Mouse (Mus musculus) kidney, embryonic 16.5 days (tissue): ENCODE data around the gene Tshr. TPM values are rescaled to one million over a fixed set of nuclear protein-coding genes. Genes with fewer than 3 reads are reported as not detected.

Experiments
- ATAC-seq: fragments of 200-750 bp; cut with Nextera tagmentation; 2 replicates; pipeline ENCODE4 v1.8.0; 2017; ENCODE audit warnings: moderate TSS enrichment; ENCODE audit not compliant: low FRiP score, low TSS enrichment
- H3K27ac ChIP-seq: fragments of 300-500 bp; sonication (generic); 2 replicates; pipeline ENCODE4 v1.5.1; 2014; ENCODE audit warnings: low read length
- H3K27me3 ChIP-seq: fragments of 300-500 bp; sonication (generic); 2 replicates; pipeline ENCODE4 v1.6.1; 2014; ENCODE audit warnings: low read length, control low read depth, mixed read lengths; ENCODE audit not compliant: insufficient read depth
- H3K36me3 ChIP-seq: fragments of 300-500 bp; sonication (generic); 2 replicates; pipeline ENCODE4 v1.6.1; 2014; ENCODE audit warnings: low read length, control low read depth, mixed read lengths; ENCODE audit not compliant: insufficient read depth
- H3K4me1 ChIP-seq: fragments of 300-500 bp; sonication (generic); 2 replicates; pipeline ENCODE4 v1.6.1; 2014; ENCODE audit warnings: low read length, control low read depth, mixed read lengths; ENCODE audit not compliant: insufficient read depth
- H3K4me2 ChIP-seq: fragments of 300-500 bp; sonication (generic); replicated peaks from 2 replicates; pipeline ENCODE4 v1.6.1; 2014; ENCODE audit warnings: low read depth, low read length
- H3K4me3 ChIP-seq: fragments of 300-500 bp; sonication (generic); 2 replicates; pipeline ENCODE4 v1.5.1; 2014; ENCODE audit warnings: mild to moderate bottlenecking, low read length
- H3K9ac ChIP-seq: fragments of 300-500 bp; sonication (generic); replicated peaks from 2 replicates; pipeline ENCODE4 v1.6.1; 2014; ENCODE audit warnings: low read length
- H3K9me3 ChIP-seq: fragments of 300-500 bp; sonication (generic); 2 replicates; pipeline ENCODE4 v1.6.1; 2016; ENCODE audit warnings: low read length, control low read depth
- WGBS: fragments of 180-500 bp; shearing (Covaris S2); extraction: QIAGEN DNeasy Blood & Tissue Kit; methylation state at CpG from one replicate; pipeline ENCODE4 v1.1.7; 2014; 5-methylcytosine and 5-hydroxymethylcytosine counted together
- polyA plus RNA-seq: library from polyadenylated mRNA; unstranded; fragments of >200 nt; fragmentation: Nextera tagmentation; extraction: Ambion mirVana; gene quantifications from 2 replicates; pipeline ENCODE4 v1.2.1, GENCODE M21; 2015

The Tshr gene
- polyA plus RNA-seq, 1 experiment from 2014 or later = 0.81 TPM

DNA sequence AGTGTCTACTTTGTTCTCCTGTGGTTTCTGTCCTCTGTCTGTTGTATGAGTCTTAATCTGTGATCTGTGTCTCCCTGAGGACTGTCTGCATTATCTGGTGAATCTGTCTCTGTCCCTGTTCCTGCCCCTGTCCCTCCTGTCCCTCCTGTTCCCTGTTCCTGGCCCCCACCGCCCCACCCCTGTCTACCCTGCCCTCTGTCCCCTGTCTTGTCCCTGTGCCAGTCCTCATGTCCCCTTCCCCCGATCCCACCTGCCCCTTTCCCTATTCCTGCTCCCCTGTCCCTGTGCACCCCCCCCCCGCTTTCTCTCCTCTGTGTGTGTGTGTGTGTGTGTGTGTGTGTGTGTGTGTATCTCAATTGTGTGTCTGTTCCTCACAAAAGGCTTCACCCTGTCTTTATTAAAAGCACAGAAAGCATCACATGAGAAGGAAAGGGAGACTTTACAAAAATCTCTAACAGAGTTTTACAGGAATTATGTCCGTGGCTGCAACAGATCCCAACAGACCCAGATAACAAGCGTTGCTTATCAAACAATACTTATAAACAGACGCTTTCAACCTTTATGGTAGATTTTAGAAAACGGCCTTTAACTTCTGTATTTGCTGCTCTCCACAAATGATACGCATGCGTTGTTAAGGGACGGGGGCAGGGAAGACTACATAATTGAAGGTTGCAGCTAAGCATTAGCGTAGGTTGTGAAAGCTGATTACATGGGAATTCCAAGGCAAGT lies 111.3 kb downstream of the Tshr start:
- H3K27me3 ChIP-seq = no peaks in the 10 kb centered on the region
- H3K36me3 ChIP-seq = no peaks in the 10 kb centered on the region
- H3K4me1 ChIP-seq = no peaks in the 10 kb centered on the region
- 66% methylated on average over 10 of the region's 11 CpGs for WGBS
- no peak overlapping the region for H3K4me2 ChIP-seq
- H3K9ac ChIP-seq = no peak overlapping the region
- H3K27ac ChIP-seq = no peak overlapping the region
- ATAC-seq = no peak
- H3K4me3 ChIP-seq = no peak overlapping the region
- H3K9me3 ChIP-seq = no peaks in the 10 kb centered on the region

DNA sequence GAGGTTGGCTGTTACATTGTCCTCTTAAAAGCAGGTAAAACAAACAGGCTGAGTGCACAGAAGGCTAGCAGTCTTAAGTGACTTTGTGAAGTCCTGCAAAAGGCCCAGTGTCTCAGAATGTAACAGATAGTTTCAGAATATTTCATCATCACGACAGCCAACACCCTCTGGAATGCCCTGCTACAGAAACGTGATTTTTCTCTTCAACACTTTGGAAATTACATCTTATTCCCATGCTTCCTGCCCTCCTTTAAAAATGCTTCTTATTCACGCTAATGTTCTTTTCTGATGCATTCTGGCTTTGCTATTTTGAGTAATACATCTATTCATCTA lies 111.8 kb downstream of the Tshr start:
- Histone ChIP-seq H3K27me3 (no peaks in the 10 kb centered on the region), H3K4me3 (no peak overlapping the region), H3K4me2 (no peak overlapping the region), H3K9ac (no peak overlapping the region), H3K27ac (no peak overlapping the region), H3K36me3 (no peaks in the 10 kb centered on the region), H3K9me3 (no peaks in the 10 kb centered on the region), H3K4me1 (no peaks in the 10 kb centered on the region)
- 59% methylated on average over 3 of the region's 3 CpGs for WGBS
- ATAC-seq = no peak

- WGBS = 93% methylated on average over 2 of the region's 2 CpGs
- no peak overlapping the region for H3K4me3 ChIP-seq
- H3K27me3 ChIP-seq = no peaks in the 10 kb centered on the region
- no peak overlapping the region for H3K27ac ChIP-seq
- no peaks in the 10 kb centered on the region for H3K4me1 ChIP-seq
- ATAC-seq = no peak
- no peak overlapping the region for H3K9ac ChIP-seq
- H3K36me3 ChIP-seq = no peaks in the 10 kb centered on the region
- no peak overlapping the region for H3K4me2 ChIP-seq
- H3K9me3 ChIP-seq = no peaks in the 10 kb centered on the region
Observed at GRCm38 (mm10) chr12:91500475-91500874, 116.1 kb downstream of the Tshr start.

DNA sequence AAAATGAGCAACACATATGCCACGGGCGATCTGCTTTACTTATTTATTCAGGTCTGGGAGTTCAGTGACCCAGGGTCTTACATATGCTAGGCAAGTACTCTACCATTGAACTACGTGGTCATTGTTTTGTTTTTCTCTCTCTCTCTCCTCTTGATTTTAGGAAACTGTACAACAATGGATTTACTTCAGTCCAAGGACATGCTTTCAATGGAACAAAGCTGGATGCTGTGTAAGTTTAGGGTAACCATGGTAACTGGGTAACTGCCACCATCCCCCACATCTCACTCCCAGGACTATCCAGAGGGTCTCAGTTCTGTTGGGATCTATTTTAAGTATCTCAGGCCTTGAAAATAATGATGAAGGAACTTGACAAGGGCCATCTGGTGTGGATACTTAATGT lies 127.4 kb downstream of the Tshr start:
- Histone ChIP-seq H3K4me3 (no peak overlapping the region), H3K27ac (no peak overlapping the region), H3K9me3 (no peaks in the 10 kb centered on the region), H3K9ac (no peak overlapping the region), H3K27me3 (no peaks in the 10 kb centered on the region), H3K36me3 (no peaks in the 10 kb centered on the region), H3K4me2 (no peak overlapping the region), H3K4me1 (no peaks in the 10 kb centered on the region)
- WGBS = 52% methylated on average over 3 of the region's 3 CpGs
- ATAC-seq = no peak

DNA sequence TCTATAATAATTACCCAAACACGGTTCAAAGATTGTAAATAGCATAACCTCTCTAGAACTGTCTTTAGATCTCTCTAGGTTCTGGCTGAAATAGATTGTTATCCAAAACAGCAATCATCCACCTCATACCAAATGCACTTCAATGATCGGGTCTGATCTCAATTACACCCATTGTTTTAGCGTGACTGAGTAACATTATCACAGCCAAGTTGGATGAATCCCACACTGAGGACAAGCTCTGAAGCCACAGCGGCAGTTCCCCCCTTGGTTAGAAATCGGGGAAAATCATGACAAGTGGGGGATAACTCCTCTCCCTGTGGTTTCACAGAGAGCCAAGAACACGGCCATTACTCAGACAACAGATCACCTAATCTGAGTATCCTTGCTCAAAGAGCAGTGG lies 129.6 kb downstream of the Tshr start:
- WGBS = 86% methylated on average over 6 of the region's 6 CpGs
- H3K27ac ChIP-seq = no peak overlapping the region
- H3K36me3 ChIP-seq = no peaks in the 10 kb centered on the region
- no peak overlapping the region for H3K4me2 ChIP-seq
- H3K9ac ChIP-seq = no peak overlapping the region
- no peaks in the 10 kb centered on the region for H3K9me3 ChIP-seq
- no peak overlapping the region for H3K4me3 ChIP-seq
- H3K27me3 ChIP-seq = no peaks in the 10 kb centered on the region
- H3K4me1 ChIP-seq = no peaks in the 10 kb centered on the region
- no peak for ATAC-seq

DNA sequence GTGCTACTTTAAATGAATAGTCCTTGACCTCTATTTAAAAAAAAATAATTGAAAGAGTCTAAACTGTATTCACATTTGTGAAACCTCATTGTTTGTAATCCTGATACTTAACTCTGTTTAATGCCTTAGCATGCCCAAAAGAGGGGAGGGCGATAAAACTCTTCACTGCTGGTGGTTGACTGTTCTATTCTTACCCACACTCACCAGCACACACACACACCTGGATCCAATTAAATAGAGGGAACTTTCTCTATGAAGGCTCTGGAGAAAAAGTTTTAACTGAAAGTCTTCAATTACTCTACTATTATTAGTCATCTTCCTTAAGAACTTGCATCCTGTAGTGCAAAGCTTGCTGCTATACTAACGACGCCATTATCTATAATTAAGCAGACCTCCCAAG lies 133.4 kb downstream of the Tshr start:
- Histone ChIP-seq H3K9me3 (peaks cover 4% of the 10 kb centered on the region; the same call in 1 of the 2 replicates), H3K27ac (no peak overlapping the region), H3K4me3 (no peak overlapping the region), H3K36me3 (no peaks in the 10 kb centered on the region), H3K4me1 (no peaks in the 10 kb centered on the region), H3K4me2 (no peak overlapping the region), H3K9ac (no peak overlapping the region), H3K27me3 (no peaks in the 10 kb centered on the region)
- WGBS = 77% methylated on average over 3 of the region's 3 CpGs
- ATAC-seq = no peak

GRCm38 (mm10) chr12:91523626-91524025 lies 139.3 kb downstream of the Tshr start:
- no peaks in the 10 kb centered on the region for H3K36me3 ChIP-seq
- no peak overlapping the region for H3K4me2 ChIP-seq
- no peak overlapping the region for H3K27ac ChIP-seq
- no peak overlapping the region for H3K4me3 ChIP-seq
- H3K4me1 ChIP-seq = no peaks in the 10 kb centered on the region
- 73% methylated on average over 3 of the region's 3 CpGs for WGBS
- no peak for ATAC-seq
- H3K9me3 ChIP-seq = peaks cover 4% of the 10 kb centered on the region; the same call in 1 of the 2 replicates
- no peaks in the 10 kb centered on the region for H3K27me3 ChIP-seq
- H3K9ac ChIP-seq = no peak overlapping the region

DNA sequence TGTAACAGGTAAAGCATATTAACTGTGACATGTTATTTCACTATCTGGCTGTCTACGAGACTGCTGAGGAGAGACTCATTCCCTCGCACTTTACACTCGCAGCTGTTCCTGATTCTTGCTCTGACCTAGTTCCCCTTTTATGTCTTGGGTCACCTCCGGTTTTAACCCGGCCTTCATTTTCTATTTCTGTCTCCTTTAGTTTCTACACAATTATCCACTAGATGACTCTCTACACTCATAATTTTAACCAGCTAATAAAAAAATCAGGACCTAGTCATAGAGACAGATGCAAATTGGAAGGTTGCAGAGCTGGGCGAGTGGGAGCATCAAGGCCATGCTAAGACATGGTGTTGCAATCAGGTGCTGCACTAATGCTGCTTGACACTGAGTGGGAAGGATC lies 150.2 kb downstream of the Tshr start:
- Histone ChIP-seq H3K36me3 (no peaks in the 10 kb centered on the region), H3K9me3 (no peaks in the 10 kb centered on the region), H3K4me1 (no peaks in the 10 kb centered on the region), H3K27me3 (no peaks in the 10 kb centered on the region), H3K9ac (no peak overlapping the region), H3K4me3 (no peak overlapping the region), H3K27ac (no peak overlapping the region), H3K4me2 (no peak overlapping the region)
- ATAC-seq = no peak
- WGBS = 83% methylated on average over 6 of the region's 6 CpGs

DNA sequence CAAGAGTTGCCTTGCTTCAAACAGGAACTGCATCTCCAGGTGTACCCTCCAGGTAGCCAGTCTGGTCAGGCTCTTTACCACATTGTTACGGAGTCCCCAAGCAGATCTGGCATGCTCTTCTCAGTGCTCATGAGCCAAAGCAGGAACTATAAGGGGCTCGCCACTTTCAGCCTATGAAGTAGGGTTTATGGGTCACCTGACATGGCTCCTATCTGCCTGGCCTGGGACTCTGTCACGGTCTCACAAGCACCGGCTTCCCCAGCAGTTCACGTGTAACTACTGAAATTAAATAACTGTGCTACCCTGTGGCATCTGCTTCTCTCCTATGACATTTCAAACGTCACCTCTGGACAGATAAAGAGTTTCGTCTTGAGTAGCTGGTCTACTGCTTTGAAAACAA lies 155.8 kb downstream of the Tshr start:
- H3K4me1 ChIP-seq = no peaks in the 10 kb centered on the region
- H3K4me3 ChIP-seq = no peak overlapping the region
- WGBS = 65% methylated on average over 7 of the region's 7 CpGs
- peak; percentile 69; the same call in 1 of the 2 replicates for ATAC-seq
- H3K4me2 ChIP-seq = no peak overlapping the region
- no peaks in the 10 kb centered on the region for H3K27me3 ChIP-seq
- no peaks in the 10 kb centered on the region for H3K36me3 ChIP-seq
- no peaks in the 10 kb centered on the region for H3K9me3 ChIP-seq
- no peak overlapping the region for H3K27ac ChIP-seq
- H3K9ac ChIP-seq = no peak overlapping the region

- no peaks in the 10 kb centered on the region for H3K9me3 ChIP-seq
- H3K4me3 ChIP-seq = no peak overlapping the region
- H3K4me1 ChIP-seq = no peaks in the 10 kb centered on the region
- no peak overlapping the region for H3K4me2 ChIP-seq
- no peaks in the 10 kb centered on the region for H3K36me3 ChIP-seq
- 49% methylated on average over 9 of the region's 9 CpGs for WGBS
- H3K27me3 ChIP-seq = no peaks in the 10 kb centered on the region
- H3K27ac ChIP-seq = no peak overlapping the region
- peak; percentile 67; the same call in 1 of the 2 replicates for ATAC-seq
- H3K9ac ChIP-seq = no peak overlapping the region
Observed at GRCm38 (mm10) chr12:91549471-91549870, 165.1 kb downstream of the Tshr start.
